11 mouse cellular contexts compared by ENCODE assay signal in the genomic region with DNA sequence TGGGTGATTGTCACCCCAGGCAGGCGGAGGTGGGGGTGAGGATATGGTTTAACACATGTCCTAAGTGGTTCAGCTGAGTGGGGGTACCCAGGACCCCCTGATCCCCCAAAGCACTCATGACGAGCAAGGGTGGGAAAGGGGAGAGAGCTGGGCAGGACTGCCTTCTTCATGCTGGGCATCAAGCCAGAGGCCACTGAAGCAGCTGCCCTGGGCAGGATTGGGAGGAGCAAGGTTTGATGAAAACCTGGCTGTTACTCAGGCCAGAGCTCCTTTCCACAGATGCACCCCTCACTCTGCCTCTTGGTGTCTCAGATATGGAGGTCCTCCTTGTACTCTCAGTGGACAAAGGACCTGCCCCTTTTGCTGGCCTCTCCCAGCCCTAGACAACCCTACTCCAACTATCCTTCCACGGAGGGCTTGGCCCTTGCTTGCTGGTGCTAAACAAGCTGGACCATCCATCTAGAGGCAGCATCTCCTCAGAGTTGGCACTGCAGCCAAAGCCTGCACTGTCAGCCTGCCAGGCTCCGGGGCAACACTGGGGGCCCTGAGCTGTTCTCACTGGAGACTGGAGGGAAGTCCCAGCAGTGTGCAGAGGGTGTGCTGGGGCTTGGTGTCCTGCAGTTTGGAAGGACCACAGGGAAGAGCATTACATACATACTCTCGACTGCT.
DNase-seq lines count a peak whose midpoint lies in the region; ATAC-seq and TF ChIP-seq lines count a peak whose summit lies in the region.
"Had no signal": no experiment of that assay in that cellular context is flagged by ENCODE, and none has a peak within 500 bp of the region (broad histone marks: within the 10 kb centered on the region; RNA-seq: fewer than 3 reads in every experiment).

No protein-coding gene starts in this region.

- peaks cover 21% of the 10 kb centered on the region for H3K4me1 ChIP-seq in intestine, embryonic 16.5 days (ENCODE audit: control insufficient read depth, insufficient read depth, low read length)
- no peaks in the 10 kb centered on the region for H3K4me1 ChIP-seq in intestine, postnatal 0 days (replicated peaks; ENCODE audit: control insufficient read depth, insufficient read depth, low read length)
- peaks cover 3% of the 10 kb centered on the region; the same call in 1 of the 2 replicates for H3K4me1 ChIP-seq in stomach, postnatal 0 days (replicated peaks; ENCODE audit: control insufficient read depth, insufficient read depth)
- H3K4me1 ChIP-seq: liver, embryonic 13.5 days had no signal

- no peak overlapping the region for H3K4me3 ChIP-seq in intestine, embryonic 16.5 days (ENCODE audit: low read length)
- H3K4me3 ChIP-seq in intestine, postnatal 0 days (ENCODE audit: low read depth, low read length): no peak overlapping the region
- H3K4me3 ChIP-seq in stomach, postnatal 0 days (ENCODE audit: low read depth, low read length): no peak overlapping the region
- H3K4me3 ChIP-seq: liver, embryonic 13.5 days; megakaryocyte, embryonic 14.5 days had no signal

- TF ChIP-seq EP300 in stomach, postnatal 0 days (optimal IDR thresholded peaks at IDR 0.05): no peak

- no peaks in the 10 kb centered on the region for H3K27me3 ChIP-seq in intestine, embryonic 16.5 days (replicated peaks; ENCODE audit: control insufficient read depth, insufficient read depth, low read length)
- H3K27me3 ChIP-seq in intestine, postnatal 0 days (replicated peaks; ENCODE audit: control insufficient read depth, insufficient read depth, low read length): no peaks in the 10 kb centered on the region
- no peaks in the 10 kb centered on the region for H3K27me3 ChIP-seq in stomach, postnatal 0 days (ENCODE audit: control insufficient read depth, insufficient read depth, low read length)
- H3K27me3 ChIP-seq: liver, embryonic 13.5 days; megakaryocyte, embryonic 14.5 days had no signal

- no peak for ATAC-seq in cerebellum, adult (ENCODE audit: insufficient number of reproducible peaks, low FRiP score, low TSS enrichment)
- no peak for ATAC-seq in intestine, embryonic 16.5 days
- no peak for ATAC-seq in intestine, postnatal 0 days
- ATAC-seq in stomach, postnatal 0 days (ENCODE audit: low FRiP score, low TSS enrichment): no peak

- H3K9me3 ChIP-seq in intestine, embryonic 16.5 days (ENCODE audit: control insufficient read depth, low read length): no peaks in the 10 kb centered on the region
- H3K9me3 ChIP-seq in intestine, postnatal 0 days (ENCODE audit: control insufficient read depth): no peaks in the 10 kb centered on the region
- H3K9me3 ChIP-seq in stomach, postnatal 0 days (ENCODE audit: control insufficient read depth, low read length): no peaks in the 10 kb centered on the region
- H3K9me3 ChIP-seq: liver, embryonic 13.5 days; megakaryocyte, embryonic 14.5 days had no signal

- TF ChIP-seq CTCF in intestine, postnatal 0 days (IDR thresholded peaks at IDR 0.05; ENCODE audit: low read depth): no peak
- no peak for TF ChIP-seq CTCF in stomach, postnatal 0 days (IDR thresholded peaks at IDR 0.05; ENCODE audit: low read depth)

- peak overlapping the region; percentile 21; the same call in 1 of the 2 replicates for H3K27ac ChIP-seq in intestine, embryonic 16.5 days (ENCODE audit: low read length)
- no peak overlapping the region for H3K27ac ChIP-seq in intestine, postnatal 0 days (ENCODE audit: low read depth, low read length)
- H3K27ac ChIP-seq in stomach, postnatal 0 days (replicated peaks): peak overlapping the region; percentile 5; the same call in 1 of the 2 replicates
- H3K27ac ChIP-seq: liver, embryonic 13.5 days had no signal

- peak; percentile 40 for DNase-seq in cerebellum, adult 11 months
- DNase-seq in right cerebral cortex, postnatal 4 days: peak; percentile 45
- DNase-seq in right cerebral cortex, postnatal 36 days (ENCODE audit: low spot score in 2 of 2): no peak
- no peak for DNase-seq in stomach, postnatal 0 days (ENCODE audit: low spot score)
- DNase-seq in adrenal gland, postnatal 4 days (ENCODE audit: low spot score in 2 of 2): no peak
- DNase-seq: layer of hippocampus, adult 9-11 months; liver, embryonic 13.5 days had no signal

- H3K9ac ChIP-seq in intestine, embryonic 16.5 days (ENCODE audit: low read depth, low read length): no peak overlapping the region
- no peak overlapping the region for H3K9ac ChIP-seq in intestine, postnatal 0 days (ENCODE audit: low read depth, low read length)
- H3K9ac ChIP-seq in stomach, postnatal 0 days (ENCODE audit: low read length): no peak overlapping the region
- H3K9ac ChIP-seq: liver, embryonic 13.5 days had no signal

- H3K36me3 ChIP-seq in intestine, embryonic 16.5 days (ENCODE audit: control insufficient read depth, insufficient read depth, low read length): no peaks in the 10 kb centered on the region; the same call in 1 of the 2 replicates
- peaks cover 6% of the 10 kb centered on the region; the same call in 1 of the 2 replicates for H3K36me3 ChIP-seq in intestine, postnatal 0 days (ENCODE audit: control insufficient read depth, insufficient read depth)
- no peaks in the 10 kb centered on the region; the same call in 1 of the 2 replicates for H3K36me3 ChIP-seq in stomach, postnatal 0 days (ENCODE audit: control insufficient read depth, insufficient read depth, low read length)
- H3K36me3 ChIP-seq: liver, embryonic 13.5 days had no signal

- 71% methylated on average over 5 of the region's 5 CpGs for WGBS in intestine, embryonic 16.5 days
- 70% methylated on average over 5 of the region's 5 CpGs for WGBS in intestine, postnatal 0 days
- 49% methylated on average over 5 of the region's 5 CpGs for WGBS in stomach, postnatal 0 days

- H3K4me2 ChIP-seq in intestine, embryonic 16.5 days (ENCODE audit: low read depth, low read length): no peak overlapping the region
- H3K4me2 ChIP-seq in intestine, postnatal 0 days (replicated peaks; ENCODE audit: low read depth): no peak overlapping the region
- H3K4me2 ChIP-seq in stomach, postnatal 0 days (replicated peaks; ENCODE audit: low read depth): no peak overlapping the region
- H3K4me2 ChIP-seq: liver, embryonic 13.5 days had no signal

Comparison
In these comparisons a context has a peak if more than half of its experiments do, and no peak if none do; other contexts are left out.
1. DNase-seq: peak in cerebellum, adult 11 months (single experiment) and right cerebral cortex, postnatal 4 days (single experiment); none in right cerebral cortex, postnatal 36 days (0 of 2), stomach, postnatal 0 days (single experiment) and adrenal gland, postnatal 4 days (0 of 2).